Mouse (Mus musculus): Measurements from ENCODE around the gene Edn3. TPM values are rescaled to one million over a fixed set of nuclear protein-coding genes. Genes with fewer than 3 reads are reported as not detected.

Gene Edn3
- polyA plus RNA-seq, 1 experiment from 2014 or later, result 6.3 TPM

GRCm38 (mm10) chr2:174761452-174762101 lies 1.2 kb downstream of the Edn3 start:
- ATAC-seq (replicated peaks), result no peak
- no peak overlapping the region for H3K4me3 ChIP-seq
- no peak overlapping the region for H3K27ac ChIP-seq
- no peak overlapping the region for H3K4me2 ChIP-seq
- no peaks in the 10 kb centered on the region for H3K9me3 ChIP-seq
- no peak overlapping the region for H3K9ac ChIP-seq
- H3K36me3 ChIP-seq (replicated peaks), result no peaks in the 10 kb centered on the region
- peaks cover 18% of the 10 kb centered on the region for H3K27me3 ChIP-seq (replicated peaks)
- peaks cover 7% of the 10 kb centered on the region; the same call in 1 of the 2 replicates for H3K4me1 ChIP-seq
- WGBS, result 57% methylated on average over 6 of the region's 6 CpGs

GRCm38 (mm10) chr2:174762310-174762709 lies 1.9 kb downstream of the Edn3 start:
- H3K4me1 ChIP-seq, result peaks cover 7% of the 10 kb centered on the region; the same call in 1 of the 2 replicates
- WGBS, result 91% methylated on average over 2 of the region's 2 CpGs

GRCm38 (mm10) chr2:174768891-174769528 lies 8.6 kb downstream of the Edn3 start:
- WGBS, result 66% methylated on average over 7 of the region's 7 CpGs

More at GRCm38 (mm10) chr2:174762310-174762709, 1.9 kb downstream of the Edn3 start:
- H3K4me2 ChIP-seq, result no peak overlapping the region
- ATAC-seq (replicated peaks), result no peak
- H3K27ac ChIP-seq, result no peak overlapping the region
- H3K9me3 ChIP-seq, result no peaks in the 10 kb centered on the region
- H3K36me3 ChIP-seq (replicated peaks), result no peaks in the 10 kb centered on the region
- no peak overlapping the region for H3K4me3 ChIP-seq
- H3K27me3 ChIP-seq (replicated peaks), result peaks cover 18% of the 10 kb centered on the region
- no peak overlapping the region for H3K9ac ChIP-seq

GRCm38 (mm10) chr2:174774177-174775111 lies 14.0 kb downstream of the Edn3 start:
- Histone ChIP-seq H3K4me2 (no peak overlapping the region), H3K4me3 (no peak overlapping the region), H3K27me3 (replicated peaks) (no peaks in the 10 kb centered on the region), H3K9ac (no peak overlapping the region), H3K36me3 (replicated peaks) (no peaks in the 10 kb centered on the region), H3K27ac (no peak overlapping the region), H3K9me3 (no peaks in the 10 kb centered on the region), H3K4me1 (no peaks in the 10 kb centered on the region)
- WGBS, result 60% methylated on average over 10 of the region's 10 CpGs
- ATAC-seq (replicated peaks), result no peak

More at GRCm38 (mm10) chr2:174768891-174769528, 8.6 kb downstream of the Edn3 start:
- Histone ChIP-seq H3K27ac (no peak overlapping the region), H3K9ac (no peak overlapping the region), H3K36me3 (replicated peaks) (no peaks in the 10 kb centered on the region), H3K4me3 (no peak overlapping the region), H3K27me3 (replicated peaks) (no peaks in the 10 kb centered on the region), H3K4me2 (no peak overlapping the region), H3K9me3 (no peaks in the 10 kb centered on the region), H3K4me1 (no peaks in the 10 kb centered on the region)
- ATAC-seq (replicated peaks), result no peak

GRCm38 (mm10) chr2:174782016-174782415 lies 21.6 kb downstream of the Edn3 start:
- WGBS, result 89% methylated on average over 4 of the region's 4 CpGs
- ATAC-seq (replicated peaks), result no peak
- no peak overlapping the region for H3K9ac ChIP-seq
- no peak overlapping the region for H3K4me3 ChIP-seq
- H3K4me1 ChIP-seq, result no peaks in the 10 kb centered on the region
- H3K9me3 ChIP-seq, result no peaks in the 10 kb centered on the region
- H3K36me3 ChIP-seq (replicated peaks), result no peaks in the 10 kb centered on the region
- H3K27me3 ChIP-seq (replicated peaks), result no peaks in the 10 kb centered on the region
- no peak overlapping the region for H3K4me2 ChIP-seq
- no peak overlapping the region for H3K27ac ChIP-seq

- no peak overlapping the region for H3K4me3 ChIP-seq
- H3K27ac ChIP-seq, result no peak overlapping the region
- no peaks in the 10 kb centered on the region for H3K36me3 ChIP-seq (replicated peaks)
- no peaks in the 10 kb centered on the region for H3K4me1 ChIP-seq
- H3K9me3 ChIP-seq, result no peaks in the 10 kb centered on the region
- H3K4me2 ChIP-seq, result no peak overlapping the region
- no peak overlapping the region for H3K9ac ChIP-seq
- no peaks in the 10 kb centered on the region for H3K27me3 ChIP-seq (replicated peaks)
- WGBS, result 58% methylated on average over 5 of the region's 5 CpGs
- ATAC-seq (replicated peaks), result no peak
Observed at GRCm38 (mm10) chr2:174782880-174783279, 22.5 kb downstream of the Edn3 start.

GRCm38 (mm10) chr2:174788830-174789229 lies 28.4 kb downstream of the Edn3 start:
- no peak for ATAC-seq (replicated peaks)
- H3K36me3 ChIP-seq (replicated peaks), result no peaks in the 10 kb centered on the region
- H3K9ac ChIP-seq, result no peak overlapping the region
- H3K27ac ChIP-seq, result no peak overlapping the region
- H3K4me3 ChIP-seq, result no peak overlapping the region
- H3K4me1 ChIP-seq, result no peaks in the 10 kb centered on the region
- H3K9me3 ChIP-seq, result no peaks in the 10 kb centered on the region
- H3K4me2 ChIP-seq, result no peak overlapping the region
- no peaks in the 10 kb centered on the region for H3K27me3 ChIP-seq (replicated peaks)

DNA sequence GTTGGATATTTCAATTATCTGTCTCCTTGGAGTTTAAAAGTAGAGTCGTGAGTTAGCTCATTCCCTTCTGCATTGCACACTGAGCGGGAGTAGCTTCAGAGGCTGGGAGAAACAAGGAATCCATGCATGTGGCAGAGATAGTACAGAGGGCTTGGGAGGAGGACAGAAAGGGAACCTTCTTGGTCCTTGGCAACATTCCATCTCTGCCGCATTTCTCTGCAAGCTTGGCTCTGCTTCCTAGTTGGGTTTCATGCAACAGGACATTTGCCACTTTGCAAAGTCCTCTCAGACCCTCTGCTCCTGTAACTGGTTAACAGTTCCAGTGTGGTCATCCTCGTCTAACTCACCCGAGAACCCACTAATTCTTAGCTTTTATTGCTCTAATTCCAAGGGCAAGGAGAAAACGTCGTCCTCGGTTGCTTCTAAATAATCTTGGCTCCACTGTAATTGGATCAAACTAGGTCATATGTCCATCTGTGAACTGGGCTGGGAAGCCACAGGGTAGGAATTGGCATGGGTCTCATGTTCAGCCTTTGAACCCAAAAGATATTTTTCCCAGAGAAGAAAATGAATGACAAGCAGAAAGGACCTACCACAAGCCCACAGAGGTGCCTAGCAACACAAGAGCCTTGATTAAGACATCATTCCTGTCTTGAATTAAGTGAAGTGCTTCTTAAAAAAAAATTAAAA lies 32.2 kb downstream of the Edn3 start:
- Histone ChIP-seq H3K27me3 (replicated peaks) (no peaks in the 10 kb centered on the region), H3K4me3 (no peak overlapping the region), H3K27ac (no peak overlapping the region), H3K9me3 (no peaks in the 10 kb centered on the region), H3K4me2 (no peak overlapping the region), H3K36me3 (replicated peaks) (no peaks in the 10 kb centered on the region), H3K4me1 (no peaks in the 10 kb centered on the region), H3K9ac (no peak overlapping the region)
- no peak for ATAC-seq (replicated peaks)
- WGBS, result 77% methylated on average over 8 of the region's 8 CpGs

- H3K4me3 ChIP-seq, result no peak overlapping the region
- no peak for ATAC-seq (replicated peaks)
- no peaks in the 10 kb centered on the region for H3K27me3 ChIP-seq (replicated peaks)
- no peaks in the 10 kb centered on the region for H3K36me3 ChIP-seq (replicated peaks)
- H3K9me3 ChIP-seq, result no peaks in the 10 kb centered on the region
- no peak overlapping the region for H3K27ac ChIP-seq
- H3K4me1 ChIP-seq, result no peaks in the 10 kb centered on the region
- H3K9ac ChIP-seq, result no peak overlapping the region
- 75% methylated on average over 1 of the region's 1 CpGs for WGBS
- no peak overlapping the region for H3K4me2 ChIP-seq
Observed at GRCm38 (mm10) chr2:174793181-174793580, 32.8 kb downstream of the Edn3 start.

- 80% methylated on average over 2 of the region's 2 CpGs for WGBS
- H3K27me3 ChIP-seq (replicated peaks), result no peaks in the 10 kb centered on the region
- ATAC-seq (replicated peaks), result no peak
- no peak overlapping the region for H3K4me3 ChIP-seq
- no peak overlapping the region for H3K27ac ChIP-seq
- H3K4me1 ChIP-seq, result no peaks in the 10 kb centered on the region
- H3K9ac ChIP-seq, result no peak overlapping the region
- H3K36me3 ChIP-seq (replicated peaks), result no peaks in the 10 kb centered on the region
- H3K4me2 ChIP-seq, result no peak overlapping the region
- H3K9me3 ChIP-seq, result no peaks in the 10 kb centered on the region
Observed at GRCm38 (mm10) chr2:174796998-174797397, 36.6 kb downstream of the Edn3 start.

GRCm38 (mm10) chr2:174797495-174798068 lies 37.2 kb downstream of the Edn3 start:
- no peaks in the 10 kb centered on the region for H3K4me1 ChIP-seq
- no peak overlapping the region for H3K4me3 ChIP-seq
- H3K9me3 ChIP-seq, result no peaks in the 10 kb centered on the region
- no peak for ATAC-seq (replicated peaks)
- H3K27me3 ChIP-seq (replicated peaks), result no peaks in the 10 kb centered on the region
- no peak overlapping the region for H3K9ac ChIP-seq
- H3K36me3 ChIP-seq (replicated peaks), result no peaks in the 10 kb centered on the region
- no peak overlapping the region for H3K4me2 ChIP-seq
- WGBS, result 63% methylated on average over 4 of the region's 4 CpGs
- no peak overlapping the region for H3K27ac ChIP-seq

All from midbrain, embryonic 15.5 days (tissue).